Mouse (Mus musculus) hindbrain, embryonic 10.5 days (tissue): Measurements from ENCODE around the gene Gpr180. TPM values are rescaled to one million over a fixed set of nuclear protein-coding genes. Genes with fewer than 3 reads are reported as not detected.
A peak's percentile ranks its signal among the peaks of the same experiment; 100 is the strongest.
"Not testable (repeated sequence)": the region's sequence is repeated elsewhere in the genome, so short reads cannot be mapped to it uniquely, and the experiment has no call there.

Source experiments
- DNase-seq: peaks from one replicate; pipeline ENCODE4 v3.0.0-alpha.2; 2017; ENCODE audit warnings: low spot score
- H3K27ac ChIP-seq: fragments of 300-500 bp; sonication (generic); 2 replicates; pipeline ENCODE4 v1.5.1; 2016; ENCODE audit warnings: mild to moderate bottlenecking, moderate library complexity
- H3K27me3 ChIP-seq: fragments of 300-500 bp; sonication (generic); 2 replicates; pipeline ENCODE4 v1.6.1; 2016; ENCODE audit warnings: mild to moderate bottlenecking; ENCODE audit not compliant: poor library complexity, insufficient read depth, severe bottlenecking
- H3K36me3 ChIP-seq: fragments of 300-500 bp; sonication (generic); 2 replicates; pipeline ENCODE4 v1.6.1; 2016; ENCODE audit warnings: mild to moderate bottlenecking, moderate library complexity
- H3K4me1 ChIP-seq: fragments of 300-500 bp; sonication (generic); replicated peaks from 2 replicates; pipeline ENCODE4 v1.6.1; 2016; ENCODE audit warnings: mild to moderate bottlenecking
- H3K4me3 ChIP-seq: fragments of 300-500 bp; sonication (generic); 2 replicates; pipeline ENCODE4 v1.5.1; 2016; ENCODE audit warnings: mild to moderate bottlenecking, moderate library complexity
- H3K9me3 ChIP-seq: fragments of 300-500 bp; sonication (generic); 2 replicates; pipeline ENCODE4 v1.6.1; 2016; ENCODE audit warnings: mild to moderate bottlenecking, moderate library complexity
- WGBS: fragments of 180-500 bp; shearing (Covaris S2); methylation state at CpG from one replicate; pipeline ENCODE4 v1.1.7; 2016; 5-methylcytosine and 5-hydroxymethylcytosine counted together
- polyA plus RNA-seq: library from polyadenylated mRNA; unstranded; fragments of >200 nt; fragmentation: Nextera tagmentation; extraction: Ambion mirVana; gene quantifications from 2 replicates; pipeline ENCODE4 v1.2.1, GENCODE M21; 2016

The Gpr180 gene
- polyA plus RNA-seq, 1 experiment from 2014 or later: 37.2 TPM

GRCm38 (mm10) chr14:118131931-118132641 is 4.9 kb upstream of the Gpr180 start:
- 13% methylated on average over 21 of the region's 21 CpGs for WGBS
- H3K27ac ChIP-seq: peak overlapping the region; percentile 89
- peaks cover 32% of the 10 kb centered on the region for H3K4me1 ChIP-seq
- peaks cover 12% of the 10 kb centered on the region; the same call in 1 of the 2 replicates for H3K27me3 ChIP-seq
- peak overlapping the region; percentile 84 for H3K4me3 ChIP-seq
- no peak for DNase-seq
- H3K36me3 ChIP-seq: peaks cover 31% of the 10 kb centered on the region
- H3K9me3 ChIP-seq: no peaks in the 10 kb centered on the region

GRCm38 (mm10) chr14:118132642-118132977 is 4.3 kb upstream of the Gpr180 start, which contains the start of gene Tgds:
Gene Tgds, minus strand, starts transcription at chr14:118132755.
- WGBS: 0% methylated on average over 28 of the region's 28 CpGs
- peak within 1 kb of the TSS; percentile 89 for H3K27ac ChIP-seq
- no peaks in the 10 kb centered on the region for H3K9me3 ChIP-seq
- peaks cover 12% of the 10 kb centered on the region; the same call in 1 of the 2 replicates for H3K27me3 ChIP-seq
- peak within 1 kb of the TSS; percentile 84 for H3K4me3 ChIP-seq
- DNase-seq: peak; percentile 99
- H3K36me3 ChIP-seq: peaks cover 25% of the 10 kb centered on the region
- peaks cover 38% of the 10 kb centered on the region for H3K4me1 ChIP-seq

DNA sequence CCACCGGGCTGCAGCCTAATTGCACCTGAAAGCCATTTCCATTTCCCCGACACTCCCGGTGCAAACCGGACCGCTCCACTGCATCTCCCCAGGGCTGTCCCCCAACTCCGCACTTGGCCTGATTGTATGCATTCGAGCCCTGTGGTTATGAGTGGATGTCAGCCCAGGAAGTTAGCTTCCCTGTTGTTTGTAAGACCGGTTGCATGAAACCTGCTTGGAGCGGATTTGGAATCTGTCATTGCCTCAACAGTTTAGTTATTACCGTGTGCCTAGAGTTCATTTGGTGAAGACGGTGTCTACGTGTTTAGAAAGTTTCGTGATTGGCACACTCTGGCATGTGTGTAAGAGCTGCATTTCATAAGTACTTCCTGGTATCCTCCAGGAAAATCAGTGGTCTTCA is 529 bp downstream of the Gpr180 start:
- Histone ChIP-seq H3K4me3 (peak overlapping the region; percentile 80), H3K36me3 (peaks cover 35% of the 10 kb centered on the region), H3K4me1 (peaks cover 34% of the 10 kb centered on the region; the same call in 1 of the 2 replicates), H3K27me3 (peaks cover 12% of the 10 kb centered on the region; the same call in 1 of the 2 replicates), H3K9me3 (no peaks in the 10 kb centered on the region), H3K27ac (peak overlapping the region; percentile 91)
- 3% methylated on average over 13 of the region's 13 CpGs for WGBS
- no peak for DNase-seq

GRCm38 (mm10) chr14:118142283-118142682 is 5.3 kb downstream of the Gpr180 start:
- WGBS: 92% methylated on average over 5 of the region's 5 CpGs
- Histone ChIP-seq H3K4me1 (peaks cover 16% of the 10 kb centered on the region; the same call in 1 of the 2 replicates), H3K27ac (no peak overlapping the region), H3K9me3 (no peaks in the 10 kb centered on the region), H3K36me3 (peaks cover 44% of the 10 kb centered on the region), H3K27me3 (no peaks in the 10 kb centered on the region), H3K4me3 (no peak overlapping the region)
- DNase-seq: no peak

DNA sequence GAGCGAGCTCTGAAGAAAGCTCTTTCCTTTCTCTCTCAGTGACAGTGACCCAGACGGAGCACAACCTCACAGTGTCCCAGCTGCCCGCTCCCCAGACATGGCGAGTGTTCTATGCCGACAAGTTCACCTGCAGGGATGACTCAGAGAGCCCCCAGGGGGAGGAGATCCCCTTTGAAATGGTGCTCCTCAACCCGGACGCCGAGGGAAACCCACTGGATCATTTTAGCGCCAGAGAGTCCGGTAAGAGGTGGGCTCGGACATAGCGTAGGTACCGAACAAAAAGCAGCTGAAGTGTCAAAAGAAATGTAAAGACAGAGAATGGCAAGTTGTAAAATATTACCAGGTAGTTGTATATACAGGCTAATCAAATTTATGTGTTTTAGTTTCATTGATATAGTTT is 11.1 kb downstream of the Gpr180 start:
- H3K9me3 ChIP-seq: no peaks in the 10 kb centered on the region
- H3K4me1 ChIP-seq: peaks cover 12% of the 10 kb centered on the region; the same call in 1 of the 2 replicates
- 95% methylated on average over 13 of the region's 13 CpGs for WGBS
- H3K4me3 ChIP-seq: no peak overlapping the region
- H3K36me3 ChIP-seq: peaks cover 25% of the 10 kb centered on the region
- no peak overlapping the region for H3K27ac ChIP-seq
- no peak for DNase-seq
- H3K27me3 ChIP-seq: no peaks in the 10 kb centered on the region

GRCm38 (mm10) chr14:118148554-118148953 is 11.6 kb downstream of the Gpr180 start:
- Histone ChIP-seq H3K4me3 (no peak overlapping the region), H3K4me1 (peaks cover 12% of the 10 kb centered on the region; the same call in 1 of the 2 replicates), H3K36me3 (peaks cover 30% of the 10 kb centered on the region), H3K27me3 (no peaks in the 10 kb centered on the region), H3K27ac (no peak overlapping the region), H3K9me3 (no peaks in the 10 kb centered on the region)
- WGBS: 61% methylated on average over 10 of the region's 10 CpGs
- DNase-seq: peak; percentile 21

DNA sequence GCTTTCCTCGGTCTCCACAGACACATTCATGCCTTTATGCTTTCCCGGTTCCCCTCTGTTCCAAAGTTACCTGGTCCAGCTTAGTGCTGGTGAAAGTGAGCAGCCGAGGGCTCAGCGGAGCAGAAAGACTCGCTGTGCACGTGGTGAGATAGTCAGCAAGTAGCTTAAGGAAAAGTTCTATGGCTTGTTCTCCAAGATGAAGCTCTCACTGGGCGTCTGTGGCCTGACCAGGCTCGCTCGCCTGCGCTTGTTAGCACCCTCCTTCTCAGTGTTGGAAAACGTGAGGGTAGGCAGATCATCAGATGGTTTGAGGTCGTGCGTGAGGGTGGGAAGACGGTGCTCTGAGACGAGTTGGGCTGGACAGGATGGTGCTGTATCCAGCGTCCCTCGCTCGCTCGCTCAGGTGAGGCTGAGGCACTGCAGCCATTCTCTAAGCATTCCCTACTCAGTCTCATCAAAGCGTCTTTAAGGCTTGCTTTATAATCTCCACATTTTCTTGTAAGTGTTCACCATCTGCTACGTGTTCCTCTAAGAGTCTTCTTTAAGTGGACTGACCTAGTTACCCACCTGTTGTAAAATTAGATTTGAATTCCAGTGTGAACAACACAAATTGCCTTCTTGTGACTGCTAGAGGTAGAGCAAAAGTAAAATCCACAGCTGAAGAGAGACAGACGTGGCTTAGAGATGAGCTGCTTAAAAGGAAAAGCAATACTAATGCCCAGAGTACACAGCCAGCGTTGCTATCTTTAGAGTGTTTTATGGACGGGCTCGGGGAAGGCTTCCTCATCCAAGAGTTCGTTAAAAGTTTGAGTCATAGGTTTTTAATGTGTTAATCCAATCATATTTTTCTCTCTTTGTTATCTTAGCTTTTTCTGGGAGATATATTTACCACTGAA is 13.9 kb downstream of the Gpr180 start:
- Histone ChIP-seq H3K27me3 (no peaks in the 10 kb centered on the region), H3K9me3 (no peaks in the 10 kb centered on the region), H3K4me1 (peaks cover 16% of the 10 kb centered on the region; the same call in 1 of the 2 replicates), H3K4me3 (no peak overlapping the region), H3K36me3 (peaks cover 52% of the 10 kb centered on the region), H3K27ac (no peak overlapping the region)
- no peak for DNase-seq
- WGBS: 93% methylated on average over 26 of the region's 26 CpGs

DNA sequence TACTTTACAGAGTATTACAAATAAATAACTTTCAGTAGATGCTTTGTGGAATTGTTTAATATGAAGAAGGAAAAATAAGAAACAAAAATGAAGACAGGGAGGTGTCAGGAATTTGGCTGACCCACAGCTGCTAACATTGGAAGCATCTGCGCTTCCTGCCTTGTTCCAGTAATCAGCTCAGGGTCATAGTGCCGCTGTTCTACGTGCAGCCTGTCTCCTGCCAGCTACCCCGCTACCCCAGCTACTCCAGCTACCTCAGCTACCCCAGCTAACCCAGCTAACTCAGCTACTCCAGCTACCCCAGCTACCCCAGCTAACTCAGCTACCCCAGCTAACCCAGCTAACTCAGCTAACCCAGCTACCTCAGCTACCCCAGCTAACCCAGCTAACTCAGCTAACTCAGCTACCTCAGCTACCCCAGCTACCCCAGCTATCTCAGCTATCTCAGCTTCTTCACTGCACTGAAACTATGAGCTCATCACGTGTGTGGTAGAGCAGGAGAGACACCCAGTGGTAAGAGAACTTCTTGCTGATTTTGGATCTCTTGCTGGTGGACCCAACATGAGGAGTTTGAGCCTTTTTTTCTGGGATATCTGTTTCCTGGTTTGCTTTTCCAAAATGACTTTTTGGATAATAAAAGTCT is 14.8 kb downstream of the Gpr180 start:
- no peak overlapping the region for H3K4me3 ChIP-seq
- no peak for DNase-seq
- H3K27me3 ChIP-seq: no peaks in the 10 kb centered on the region
- 81% methylated on average over 5 of the region's 5 CpGs for WGBS
- H3K36me3 ChIP-seq: peaks cover 61% of the 10 kb centered on the region
- H3K9me3 ChIP-seq: no peaks in the 10 kb centered on the region
- peaks cover 12% of the 10 kb centered on the region; the same call in 1 of the 2 replicates for H3K4me1 ChIP-seq
- H3K27ac ChIP-seq: no peak overlapping the region

- H3K4me1 ChIP-seq: peaks cover 12% of the 10 kb centered on the region; the same call in 1 of the 2 replicates
- H3K9me3 ChIP-seq: no peaks in the 10 kb centered on the region
- H3K4me3 ChIP-seq: no peak overlapping the region
- WGBS: 94% methylated on average over 8 of the region's 8 CpGs
- H3K27ac ChIP-seq: no peak overlapping the region
- H3K27me3 ChIP-seq: no peaks in the 10 kb centered on the region
- peaks cover 57% of the 10 kb centered on the region for H3K36me3 ChIP-seq
- DNase-seq: no peak
These were observed 15.3 kb downstream of the Gpr180 start for GRCm38 (mm10) chr14:118152294-118152651.

- H3K27me3 ChIP-seq, H3K4me3 ChIP-seq, H3K4me1 ChIP-seq, DNase-seq, H3K9me3 ChIP-seq, H3K27ac ChIP-seq: not testable (repeated sequence)
- WGBS: 94% methylated on average over 16 of the region's 16 CpGs
- H3K36me3 ChIP-seq: peaks cover 72% of the 10 kb centered on the region
These were observed 19.1 kb downstream of the Gpr180 start for GRCm38 (mm10) chr14:118156056-118156455.

DNA sequence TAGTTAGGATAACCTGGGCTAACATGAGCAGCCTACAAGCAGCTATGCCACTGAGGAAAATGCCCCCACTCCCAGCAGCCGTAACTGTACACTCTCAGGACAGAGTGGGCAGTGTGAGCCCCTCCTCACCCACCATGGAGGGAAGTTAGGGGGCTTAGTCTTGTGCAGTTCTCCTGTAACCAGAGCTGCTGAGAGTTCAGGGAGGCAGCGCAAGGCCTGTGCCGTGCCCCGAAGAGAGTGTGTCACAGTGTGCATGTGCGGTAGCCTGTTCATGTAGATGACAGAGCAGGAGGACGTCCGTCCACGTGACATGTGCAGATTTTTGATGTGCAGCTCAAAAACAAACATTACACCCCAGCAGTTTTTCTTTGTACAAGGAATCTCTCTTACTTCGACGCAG is 19.8 kb downstream of the Gpr180 start:
- Histone ChIP-seq H3K4me1 (0 out of 2 replicates have a peak, but pooled peaks cover 4% of the 10 kb centered on the region), H3K36me3 (peaks cover 79% of the 10 kb centered on the region)
- 87% methylated on average over 10 of the region's 10 CpGs for WGBS

GRCm38 (mm10) chr14:118157146-118157545 is 20.2 kb downstream of the Gpr180 start:
- peak; percentile 63 for DNase-seq
- Histone ChIP-seq H3K4me1 (0 out of 2 replicates have a peak, but pooled peaks cover 4% of the 10 kb centered on the region), H3K36me3 (peaks cover 83% of the 10 kb centered on the region), H3K27me3 (no peaks in the 10 kb centered on the region), H3K4me3 (no peak overlapping the region), H3K9me3 (no peaks in the 10 kb centered on the region), H3K27ac (no peak overlapping the region)
- 27% methylated on average over 5 of the region's 5 CpGs for WGBS

More for the DNA sequence above, 19.8 kb downstream of the Gpr180 start:
- Histone ChIP-seq H3K27me3 (no peaks in the 10 kb centered on the region), H3K27ac (no peak overlapping the region), H3K4me3 (no peak overlapping the region), H3K9me3 (no peaks in the 10 kb centered on the region)
- DNase-seq: no peak
